Mouse (Mus musculus) lung, embryonic 16.5 days (tissue): ENCODE measurements around the gene Thbd. TPM values are rescaled to one million over a fixed set of nuclear protein-coding genes. Genes with fewer than 3 reads are reported as not detected.

ENCODE experiments used
- ATAC-seq: fragments of 200-750 bp; cut with Nextera tagmentation; 2 replicates; pipeline ENCODE4 v1.8.0; 2017; ENCODE audit warnings: low read depth, mild to moderate bottlenecking, moderate library complexity
- H3K27ac ChIP-seq: fragments of 300-500 bp; sonication (generic); 2 replicates; pipeline ENCODE4 v1.5.1; 2014; ENCODE audit warnings: mild to moderate bottlenecking, control low read depth, low read length
- H3K27me3 ChIP-seq: fragments of 300-500 bp; sonication (generic); 2 replicates; pipeline ENCODE4 v1.6.1; 2014; ENCODE audit warnings: low read depth, low read length, mixed read lengths; ENCODE audit not compliant: control insufficient read depth, insufficient read depth
- H3K36me3 ChIP-seq: fragments of 300-500 bp; sonication (generic); 2 replicates; pipeline ENCODE4 v1.6.1; 2014; ENCODE audit warnings: low read length; ENCODE audit not compliant: control insufficient read depth, insufficient read depth
- H3K4me1 ChIP-seq: fragments of 300-500 bp; sonication (generic); replicated peaks from 2 replicates; pipeline ENCODE4 v1.6.1; 2014; ENCODE audit warnings: low read length, mixed read lengths; ENCODE audit not compliant: control insufficient read depth, insufficient read depth
- H3K4me2 ChIP-seq: fragments of 300-500 bp; sonication (generic); 2 replicates; pipeline ENCODE4 v1.6.1; 2014; ENCODE audit warnings: low read depth, low read length, control low read depth
- H3K4me3 ChIP-seq: fragments of 300-500 bp; sonication (generic); 2 replicates; pipeline ENCODE4 v1.5.1; 2014; ENCODE audit warnings: mild to moderate bottlenecking, low read length, control low read depth
- H3K9ac ChIP-seq: fragments of 300-500 bp; sonication (generic); 2 replicates; pipeline ENCODE4 v1.6.1; 2014; ENCODE audit warnings: low read length, control low read depth
- H3K9me3 ChIP-seq: fragments of 300-500 bp; sonication (generic); 2 replicates; pipeline ENCODE4 v1.6.1; 2016; ENCODE audit warnings: low read length; ENCODE audit not compliant: control insufficient read depth
- WGBS: fragments of 180-500 bp; shearing (Covaris S2); extraction: QIAGEN DNeasy Blood & Tissue Kit; methylation state at CpG from one replicate; pipeline ENCODE4 v1.1.7; 2014; 5-methylcytosine and 5-hydroxymethylcytosine counted together
- polyA plus RNA-seq: library from polyadenylated mRNA; unstranded; fragments of >200 nt; fragmentation: Nextera tagmentation; extraction: Ambion mirVana; gene quantifications from 2 replicates; pipeline ENCODE4 v1.2.1, GENCODE M21; 2015

Thbd gene
- polyA plus RNA-seq, 1 experiment from 2014 or later = 109 TPM

DNA sequence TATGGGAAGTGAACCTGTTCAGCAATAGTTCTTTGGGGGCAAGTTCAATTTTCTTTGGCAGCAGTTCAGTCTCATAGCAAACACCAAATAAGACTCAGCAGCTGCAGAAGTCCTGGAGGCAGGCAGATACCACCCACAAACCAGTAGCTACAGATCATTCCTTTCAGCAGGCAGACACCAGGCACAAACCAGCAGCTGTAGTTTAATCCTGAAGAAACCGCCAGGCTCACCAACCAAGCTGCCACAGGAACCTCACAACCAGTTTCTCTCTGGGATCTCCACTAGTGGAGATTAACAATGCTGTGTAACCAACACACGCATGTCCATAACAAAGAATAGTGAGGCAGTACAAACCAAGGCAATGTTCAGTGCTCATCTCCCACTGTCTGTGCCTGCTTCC lies 26.9 kb downstream of the Thbd start:
- H3K36me3 ChIP-seq = no peaks in the 10 kb centered on the region
- no peaks in the 10 kb centered on the region for H3K27me3 ChIP-seq
- no peaks in the 10 kb centered on the region for H3K4me1 ChIP-seq
- H3K4me3 ChIP-seq = no peak overlapping the region
- no peak overlapping the region for H3K27ac ChIP-seq
- no peak overlapping the region for H3K9ac ChIP-seq
- ATAC-seq = no peak
- WGBS = 88% methylated on average over 2 of the region's 2 CpGs
- H3K4me2 ChIP-seq = no peak overlapping the region
- H3K9me3 ChIP-seq = no peaks in the 10 kb centered on the region

DNA sequence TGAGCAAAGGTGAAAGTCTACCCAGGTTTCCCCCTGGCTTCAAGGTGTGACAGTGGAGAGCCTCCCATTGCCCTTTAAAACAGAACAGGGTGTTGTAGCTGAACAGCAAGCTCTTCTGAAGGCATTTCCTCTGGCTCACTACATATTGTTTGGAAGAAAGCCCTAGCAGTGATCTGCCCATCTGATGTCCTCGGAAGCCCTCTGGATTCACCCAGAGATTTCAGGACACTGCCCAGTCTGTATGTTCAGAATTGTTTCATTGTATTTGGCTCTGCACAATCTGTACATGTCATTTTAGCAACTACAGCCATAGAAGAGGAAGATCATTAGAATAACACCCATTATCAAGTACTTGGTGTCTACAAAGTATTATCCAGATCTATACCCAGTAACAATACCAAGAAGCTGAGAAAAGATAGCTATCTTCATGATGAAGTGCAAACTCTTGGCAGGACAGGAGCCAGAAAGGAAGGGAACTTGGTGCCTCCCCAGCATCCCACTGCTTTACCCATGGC lies 28.0 kb downstream of the Thbd start:
- H3K9ac ChIP-seq = no peak overlapping the region

DNA sequence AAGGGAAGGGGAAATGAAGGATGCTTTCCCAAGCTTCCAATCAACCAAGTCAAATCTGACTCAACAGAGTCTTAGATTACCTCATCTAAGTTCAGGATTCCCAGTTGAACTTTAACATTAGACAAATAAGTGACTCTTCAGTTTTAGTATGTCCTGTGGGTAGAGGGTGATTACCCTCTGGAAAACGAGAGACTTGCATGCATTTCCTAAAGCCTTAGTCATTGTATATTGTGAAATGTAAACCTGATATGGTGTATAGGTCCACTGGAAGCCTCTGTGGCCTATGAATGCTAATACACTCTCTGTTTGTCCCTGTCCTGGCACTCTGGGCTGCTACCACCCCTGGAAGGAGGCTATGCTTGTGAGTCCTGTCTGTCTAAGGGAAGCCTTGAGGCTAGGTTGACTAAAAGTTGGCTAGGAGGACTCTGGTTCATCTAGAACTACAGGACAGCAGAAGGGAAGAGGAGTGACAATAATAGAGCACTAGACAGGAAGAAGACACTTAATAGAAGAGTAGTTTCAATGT lies 29.1 kb downstream of the Thbd start:
- ATAC-seq = no peak
- H3K4me2 ChIP-seq = no peak overlapping the region
- no peak overlapping the region for H3K4me3 ChIP-seq
- H3K9ac ChIP-seq = no peak overlapping the region
- no peaks in the 10 kb centered on the region for H3K27me3 ChIP-seq
- 48% methylated on average over 1 of the region's 1 CpGs for WGBS
- no peaks in the 10 kb centered on the region; the same call in 1 of the 2 replicates for H3K4me1 ChIP-seq
- no peaks in the 10 kb centered on the region for H3K36me3 ChIP-seq
- no peaks in the 10 kb centered on the region for H3K9me3 ChIP-seq
- no peak overlapping the region for H3K27ac ChIP-seq

More for the DNA sequence above, 28.0 kb downstream of the Thbd start:
- WGBS = 83% methylated on average over 1 of the region's 1 CpGs
- no peaks in the 10 kb centered on the region for H3K4me1 ChIP-seq
- no peaks in the 10 kb centered on the region for H3K27me3 ChIP-seq
- H3K4me2 ChIP-seq = no peak overlapping the region
- no peaks in the 10 kb centered on the region for H3K9me3 ChIP-seq
- H3K4me3 ChIP-seq = no peak overlapping the region
- ATAC-seq = no peak
- no peaks in the 10 kb centered on the region for H3K36me3 ChIP-seq
- no peak overlapping the region for H3K27ac ChIP-seq

DNA sequence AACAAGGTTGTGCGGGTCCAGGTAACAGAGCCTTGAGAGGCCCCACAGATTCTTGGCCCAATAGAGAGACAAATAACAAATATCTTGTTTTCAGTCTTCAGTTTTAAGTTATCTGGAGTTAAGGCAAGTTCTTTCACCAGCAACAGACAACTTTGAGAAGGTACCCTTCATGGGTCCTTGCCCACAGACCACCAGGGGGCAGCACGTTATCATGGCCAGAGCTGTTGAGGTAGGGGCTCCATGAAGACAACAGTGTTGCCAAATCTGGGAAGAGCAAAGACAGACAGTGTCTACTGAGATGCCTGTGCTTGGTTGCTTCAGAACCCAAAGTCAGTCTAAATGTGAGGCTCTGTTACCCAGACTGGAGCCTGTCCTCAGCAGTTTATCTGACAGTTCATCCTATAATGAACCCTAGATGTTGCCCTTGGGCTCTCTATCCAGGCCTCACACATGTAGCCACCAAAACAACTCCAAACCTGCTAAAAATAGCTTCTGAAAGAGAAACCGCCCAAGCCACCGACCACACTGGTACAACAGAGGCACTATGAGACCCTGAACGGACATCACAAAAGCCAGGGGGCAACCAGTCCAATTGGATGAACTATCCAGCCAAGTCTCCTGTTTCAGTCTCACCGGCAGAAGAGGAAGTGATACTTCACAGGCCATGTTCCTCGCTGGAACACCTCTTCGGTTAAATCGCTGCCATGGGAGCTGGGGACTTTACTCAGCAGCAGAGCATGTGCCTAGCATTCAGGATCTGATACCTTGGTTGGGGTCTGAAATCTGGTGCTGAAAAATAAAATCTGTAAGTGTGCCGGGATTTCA lies 32.5 kb downstream of the Thbd start:
- Histone ChIP-seq H3K9me3 (no peaks in the 10 kb centered on the region), H3K27ac (no peak overlapping the region), H3K4me2 (no peak overlapping the region), H3K9ac (no peak overlapping the region), H3K36me3 (no peaks in the 10 kb centered on the region), H3K27me3 (no peaks in the 10 kb centered on the region), H3K4me3 (no peak overlapping the region), H3K4me1 (peaks cover 12% of the 10 kb centered on the region)
- no peak for ATAC-seq
- 75% methylated on average over 10 of the region's 10 CpGs for WGBS

DNA sequence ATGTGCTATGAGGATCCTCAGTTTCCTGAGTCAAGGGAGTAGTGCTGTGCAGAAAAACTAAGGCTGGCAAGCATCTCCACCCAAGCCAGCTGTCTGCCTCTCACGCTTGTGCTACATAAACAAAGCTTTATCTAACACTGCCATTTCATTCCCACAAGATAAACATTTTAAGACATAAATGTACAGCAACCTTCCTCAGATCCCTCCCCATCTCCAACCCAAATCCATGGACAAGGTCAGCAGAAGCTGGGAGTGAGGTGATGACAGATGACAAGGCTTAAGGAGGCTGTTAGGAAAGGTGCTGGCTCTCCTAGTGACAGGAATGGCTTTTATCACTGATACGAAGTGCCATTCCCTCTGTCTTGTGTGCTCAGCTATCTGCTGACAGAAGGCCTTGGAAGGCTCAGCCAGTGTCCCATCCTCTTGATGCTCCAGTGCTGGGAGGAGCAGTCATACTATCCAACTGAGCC lies 34.4 kb downstream of the Thbd start:
- H3K36me3 ChIP-seq = no peaks in the 10 kb centered on the region
- ATAC-seq = peak; percentile 85
- WGBS = 21% methylated on average over 2 of the region's 2 CpGs
- no peaks in the 10 kb centered on the region; the same call in 1 of the 2 replicates for H3K27me3 ChIP-seq
- H3K9ac ChIP-seq = no peak overlapping the region
- no peak overlapping the region for H3K4me2 ChIP-seq
- no peaks in the 10 kb centered on the region for H3K9me3 ChIP-seq
- no peak overlapping the region for H3K27ac ChIP-seq
- H3K4me1 ChIP-seq = peaks cover 12% of the 10 kb centered on the region
- no peak overlapping the region for H3K4me3 ChIP-seq

DNA sequence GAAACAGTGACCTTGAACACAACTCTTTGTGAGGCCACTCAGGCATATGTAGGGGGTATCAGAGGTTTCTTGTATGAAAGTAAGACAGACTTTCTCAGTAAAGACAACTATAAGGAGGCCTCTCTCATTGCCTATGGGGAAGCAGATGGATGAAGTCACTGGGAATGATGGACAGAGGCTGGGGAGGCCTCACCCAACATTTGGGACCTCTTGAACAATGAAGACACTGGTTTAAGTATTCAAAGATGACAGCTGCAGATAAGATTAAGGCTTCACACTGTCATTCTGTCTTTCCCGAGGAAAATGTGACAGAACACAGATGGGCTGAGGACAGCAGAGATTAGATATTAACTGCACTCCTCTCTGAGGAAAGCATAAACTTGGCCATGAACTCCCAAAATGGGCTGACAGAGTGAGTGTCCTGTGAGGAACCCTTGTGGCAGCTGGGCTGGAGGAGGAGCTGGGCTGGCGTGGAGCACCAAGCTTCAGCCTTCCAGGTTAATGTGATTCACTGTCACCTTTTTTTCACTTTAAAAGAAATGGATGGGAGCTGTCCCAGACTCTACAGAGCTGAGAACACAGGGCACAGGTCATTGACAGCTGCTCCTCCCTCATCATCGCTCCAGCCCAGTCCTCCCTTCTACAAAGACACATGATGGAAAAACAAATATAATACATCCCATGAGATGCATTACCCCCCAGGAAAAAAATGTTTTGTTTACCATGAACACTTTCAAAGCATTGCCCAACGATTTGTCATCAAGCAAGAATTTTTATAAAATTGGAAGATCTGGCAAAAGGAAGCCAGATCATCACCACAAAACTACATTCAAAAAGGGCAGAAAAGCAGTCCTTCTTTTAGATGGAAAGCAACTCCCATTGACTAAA lies 36.0 kb downstream of the Thbd start:
- Histone ChIP-seq H3K9ac (no peak overlapping the region), H3K9me3 (no peaks in the 10 kb centered on the region), H3K4me3 (no peak overlapping the region), H3K27me3 (no peaks in the 10 kb centered on the region; the same call in 1 of the 2 replicates), H3K27ac (peak overlapping the region; percentile 69), H3K4me1 (peaks cover 17% of the 10 kb centered on the region), H3K36me3 (no peaks in the 10 kb centered on the region), H3K4me2 (no peak overlapping the region)
- 30% methylated on average over 4 of the region's 4 CpGs for WGBS
- ATAC-seq = peak; percentile 87

DNA sequence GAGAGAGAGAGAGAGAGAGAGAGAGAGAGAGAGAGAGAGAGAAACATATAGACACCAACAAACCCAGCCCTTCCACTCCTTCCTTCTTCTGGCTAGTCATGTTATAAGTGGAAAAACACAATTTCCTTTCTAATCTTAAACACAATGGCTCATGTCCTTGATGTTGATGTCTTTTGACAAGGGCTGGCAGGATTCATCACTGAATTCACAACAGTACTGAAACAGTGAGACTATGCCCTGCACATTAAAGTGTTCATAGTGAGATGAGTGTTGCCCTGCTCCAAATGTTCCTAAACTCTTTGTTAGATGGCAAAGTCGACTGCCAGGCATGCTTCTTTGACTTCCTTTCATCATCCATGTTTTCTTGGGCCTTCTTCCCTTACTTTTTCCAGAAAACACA lies 42.8 kb downstream of the Thbd start:
- Histone ChIP-seq H3K9ac (no peak overlapping the region), H3K4me2 (no peak overlapping the region), H3K27me3 (no peaks in the 10 kb centered on the region; the same call in 1 of the 2 replicates), H3K27ac (0 out of 2 replicates have a peak overlapping the region, but pooled peaks have one; percentile 18), H3K4me1 (peaks cover 5% of the 10 kb centered on the region; the same call in 1 of the 2 replicates), H3K9me3 (no peaks in the 10 kb centered on the region), H3K36me3 (no peaks in the 10 kb centered on the region), H3K4me3 (no peak overlapping the region)
- peak; percentile 67 for ATAC-seq
- 47% methylated on average over 1 of the region's 1 CpGs for WGBS

DNA sequence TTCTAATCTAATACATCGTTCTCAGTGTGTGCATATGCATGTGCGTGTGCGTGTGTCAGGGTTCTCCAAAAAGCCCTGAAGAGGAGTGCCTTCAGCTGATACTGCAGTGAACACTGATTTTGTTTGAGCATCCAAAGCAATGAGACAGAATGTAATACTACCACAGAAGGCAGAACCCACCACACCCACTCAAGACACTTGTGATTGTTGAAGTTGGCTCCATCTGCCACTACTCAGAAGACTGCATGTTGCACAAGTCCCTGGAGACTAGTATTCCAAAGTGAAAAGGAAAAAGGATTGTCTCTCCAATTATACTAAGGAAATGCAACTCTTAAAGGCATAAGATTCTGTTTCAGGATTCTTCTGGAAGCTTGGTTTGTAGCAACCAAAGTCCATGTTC lies 43.5 kb downstream of the Thbd start:
- 81% methylated on average over 3 of the region's 3 CpGs for WGBS
- Histone ChIP-seq H3K36me3 (no peaks in the 10 kb centered on the region), H3K9ac (no peak overlapping the region), H3K4me1 (peaks cover 5% of the 10 kb centered on the region; the same call in 1 of the 2 replicates), H3K4me2 (no peak overlapping the region), H3K9me3 (no peaks in the 10 kb centered on the region), H3K4me3 (no peak overlapping the region), H3K27me3 (no peaks in the 10 kb centered on the region; the same call in 1 of the 2 replicates), H3K27ac (peak overlapping the region; percentile 2)
- no peak for ATAC-seq
